Mouse (Mus musculus): ENCODE results near the gene Rab11a. TPM values are rescaled to one million over a fixed set of nuclear protein-coding genes. Genes with fewer than 3 reads are reported as not detected.
"Not testable (repeated sequence)": the region's sequence is repeated elsewhere in the genome, so short reads cannot be mapped to it uniquely, and the experiment has no call there.

Gene Rab11a
- polyA plus RNA-seq, 1 experiment, result 60.1 TPM

- TF ChIP-seq CTCF (IDR thresholded peaks at IDR 0.05; ENCODE audit: borderline replicate concordance, control insufficient read depth, extremely low read depth, insufficient read depth, low read length, poor library complexity), result no peak
- under 1% methylated on average over 35 of the region's 35 CpGs for WGBS
- no peak overlapping the region for H3K27ac ChIP-seq (ENCODE audit: control insufficient read depth, insufficient read depth, low read length)
- peak; percentile 39 for DNase-seq
- no peaks in the 10 kb centered on the region for H3K27me3 ChIP-seq (ENCODE audit: control insufficient read depth, insufficient read depth, low read length)
- peak overlapping the region; percentile 71 for H3K4me3 ChIP-seq (ENCODE audit: control insufficient read depth, insufficient read depth, low read length)
- H3K4me1 ChIP-seq (replicated peaks; ENCODE audit: control insufficient read depth, insufficient read depth, low read length), result peaks cover 3% of the 10 kb centered on the region
- no peaks in the 10 kb centered on the region for H3K36me3 ChIP-seq (ENCODE audit: control insufficient read depth, insufficient read depth, low read length)
Observed at GRCm38 (mm10) chr9:64736639-64737405, 736 bp downstream of the Rab11a start.

GRCm38 (mm10) chr9:64736076-64736638, 1.4 kb downstream of the Rab11a start:
- 9% methylated on average over 9 of the region's 9 CpGs for WGBS
- Histone ChIP-seq H3K4me1 (replicated peaks; ENCODE audit: control insufficient read depth, insufficient read depth, low read length) (peaks cover 3% of the 10 kb centered on the region), H3K27ac (ENCODE audit: control insufficient read depth, insufficient read depth, low read length) (no peak overlapping the region), H3K36me3 (ENCODE audit: control insufficient read depth, insufficient read depth, low read length) (no peaks in the 10 kb centered on the region), H3K27me3 (ENCODE audit: control insufficient read depth, insufficient read depth, low read length) (no peaks in the 10 kb centered on the region), H3K4me3 (ENCODE audit: control insufficient read depth, insufficient read depth, low read length) (peak overlapping the region; percentile 71)
- no peak for TF ChIP-seq CTCF (IDR thresholded peaks at IDR 0.05; ENCODE audit: borderline replicate concordance, control insufficient read depth, extremely low read depth, insufficient read depth, low read length, poor library complexity)
- no peak for TF ChIP-seq POLR2A (IDR thresholded peaks at IDR 0.05; ENCODE audit: control insufficient read depth, extremely low read depth, insufficient read depth, low read length, poor library complexity)
- no peak for DNase-seq

GRCm38 (mm10) chr9:64734992-64735391, 2.6 kb downstream of the Rab11a start:
- not testable (repeated sequence) for H3K27me3 ChIP-seq (ENCODE audit: control insufficient read depth, insufficient read depth, low read length); H3K27ac ChIP-seq (ENCODE audit: control insufficient read depth, insufficient read depth, low read length); H3K36me3 ChIP-seq (ENCODE audit: control insufficient read depth, insufficient read depth, low read length); DNase-seq; H3K4me1 ChIP-seq (replicated peaks; ENCODE audit: control insufficient read depth, insufficient read depth, low read length); H3K4me3 ChIP-seq (ENCODE audit: control insufficient read depth, insufficient read depth, low read length)
- 97% methylated on average over 7 of the region's 7 CpGs for WGBS

- Histone ChIP-seq H3K4me3 (ENCODE audit: control insufficient read depth, insufficient read depth, low read length) (no peak overlapping the region), H3K27me3 (ENCODE audit: control insufficient read depth, insufficient read depth, low read length) (no peaks in the 10 kb centered on the region), H3K27ac (ENCODE audit: control insufficient read depth, insufficient read depth, low read length) (no peak overlapping the region), H3K4me1 (replicated peaks; ENCODE audit: control insufficient read depth, insufficient read depth, low read length) (peaks cover 3% of the 10 kb centered on the region), H3K36me3 (ENCODE audit: control insufficient read depth, insufficient read depth, low read length) (no peaks in the 10 kb centered on the region)
- DNase-seq, result peak; percentile 5
- TF ChIP-seq CTCF (IDR thresholded peaks at IDR 0.05; ENCODE audit: borderline replicate concordance, control insufficient read depth, extremely low read depth, insufficient read depth, low read length, poor library complexity), result no peak
- no peak for TF ChIP-seq POLR2A (IDR thresholded peaks at IDR 0.05; ENCODE audit: control insufficient read depth, extremely low read depth, insufficient read depth, low read length, poor library complexity)
- WGBS, result 33% methylated on average over 6 of the region's 6 CpGs
Observed at GRCm38 (mm10) chr9:64734166-64734565, 3.4 kb downstream of the Rab11a start.

- peaks cover 7% of the 10 kb centered on the region for H3K36me3 ChIP-seq (ENCODE audit: control insufficient read depth, insufficient read depth, low read length)
- WGBS, result 84% methylated on average over 3 of the region's 3 CpGs
- no peak for TF ChIP-seq POLR2A (IDR thresholded peaks at IDR 0.05; ENCODE audit: control insufficient read depth, extremely low read depth, insufficient read depth, low read length, poor library complexity)
- TF ChIP-seq CTCF (IDR thresholded peaks at IDR 0.05; ENCODE audit: borderline replicate concordance, control insufficient read depth, extremely low read depth, insufficient read depth, low read length, poor library complexity), result no peak
- peaks cover 3% of the 10 kb centered on the region for H3K4me1 ChIP-seq (replicated peaks; ENCODE audit: control insufficient read depth, insufficient read depth, low read length)
- H3K27ac ChIP-seq (ENCODE audit: control insufficient read depth, insufficient read depth, low read length), result no peak overlapping the region
- no peaks in the 10 kb centered on the region for H3K27me3 ChIP-seq (ENCODE audit: control insufficient read depth, insufficient read depth, low read length)
- no peak for DNase-seq
- no peak overlapping the region for H3K4me3 ChIP-seq (ENCODE audit: control insufficient read depth, insufficient read depth, low read length)
Observed at GRCm38 (mm10) chr9:64731029-64731560, 6.5 kb downstream of the Rab11a start.

GRCm38 (mm10) chr9:64726454-64726853, 11.1 kb downstream of the Rab11a start:
- H3K4me1 ChIP-seq (replicated peaks; ENCODE audit: control insufficient read depth, insufficient read depth, low read length), result no peaks in the 10 kb centered on the region
- no peak overlapping the region for H3K4me3 ChIP-seq (ENCODE audit: control insufficient read depth, insufficient read depth, low read length)
- 97% methylated on average over 5 of the region's 5 CpGs for WGBS
- no peak overlapping the region for H3K27ac ChIP-seq (ENCODE audit: control insufficient read depth, insufficient read depth, low read length)
- no peak for DNase-seq
- peaks cover 23% of the 10 kb centered on the region for H3K36me3 ChIP-seq (ENCODE audit: control insufficient read depth, insufficient read depth, low read length)
- TF ChIP-seq POLR2A (IDR thresholded peaks at IDR 0.05; ENCODE audit: control insufficient read depth, extremely low read depth, insufficient read depth, low read length, poor library complexity) (no peak), CTCF (IDR thresholded peaks at IDR 0.05; ENCODE audit: borderline replicate concordance, control insufficient read depth, extremely low read depth, insufficient read depth, low read length, poor library complexity) (no peak)
- no peaks in the 10 kb centered on the region for H3K27me3 ChIP-seq (ENCODE audit: control insufficient read depth, insufficient read depth, low read length)
